Mouse (Mus musculus): ENCODE data around the gene Tmem80.

Tmem80 gene

DNA sequence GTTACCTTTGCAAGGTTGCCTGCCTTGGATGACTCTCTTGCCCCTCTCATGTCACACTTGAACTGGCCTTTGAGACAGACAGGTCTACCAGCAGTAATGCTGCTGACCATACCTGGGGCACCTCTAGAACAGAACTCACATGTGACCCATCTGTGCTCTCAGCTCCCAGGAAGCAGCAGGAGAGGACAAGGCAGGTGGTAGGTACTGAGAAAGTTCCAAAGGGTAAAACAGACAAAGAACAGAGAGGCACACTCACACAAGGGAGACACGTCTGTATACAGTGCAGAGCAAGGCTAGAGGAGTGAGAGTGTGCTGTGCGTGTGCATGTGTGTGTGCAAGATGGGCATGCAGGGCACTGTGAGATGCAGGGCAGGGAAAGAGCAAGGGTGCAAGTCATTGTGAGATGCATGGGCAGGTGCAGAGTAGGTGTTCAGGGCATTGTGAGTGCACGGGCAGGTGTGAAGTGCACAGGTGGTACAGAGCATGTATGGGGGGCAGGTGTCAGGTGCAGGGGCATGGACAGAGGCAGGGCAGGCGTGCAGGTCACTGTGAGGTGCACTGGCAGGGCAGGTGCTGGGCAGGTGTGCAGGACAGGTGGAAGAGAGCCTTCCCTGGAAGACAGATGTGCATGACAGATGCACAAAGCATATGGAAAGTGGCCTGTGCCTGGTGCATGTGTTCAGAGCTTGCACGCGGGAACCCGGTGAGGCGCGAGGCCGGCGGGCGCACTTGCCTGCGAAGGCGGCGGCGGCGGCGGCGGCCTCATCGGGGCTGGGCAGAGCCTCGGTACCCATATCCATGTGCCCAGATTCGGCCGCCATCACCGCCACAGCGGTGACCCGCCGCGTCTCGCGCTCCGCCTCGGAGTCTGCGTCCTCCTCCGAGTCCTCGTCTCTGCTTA, 743 bp upstream of the Tmem80 start:
- DNase-seq = peak in 1 of 2 experiments; percentile 38

DNA sequence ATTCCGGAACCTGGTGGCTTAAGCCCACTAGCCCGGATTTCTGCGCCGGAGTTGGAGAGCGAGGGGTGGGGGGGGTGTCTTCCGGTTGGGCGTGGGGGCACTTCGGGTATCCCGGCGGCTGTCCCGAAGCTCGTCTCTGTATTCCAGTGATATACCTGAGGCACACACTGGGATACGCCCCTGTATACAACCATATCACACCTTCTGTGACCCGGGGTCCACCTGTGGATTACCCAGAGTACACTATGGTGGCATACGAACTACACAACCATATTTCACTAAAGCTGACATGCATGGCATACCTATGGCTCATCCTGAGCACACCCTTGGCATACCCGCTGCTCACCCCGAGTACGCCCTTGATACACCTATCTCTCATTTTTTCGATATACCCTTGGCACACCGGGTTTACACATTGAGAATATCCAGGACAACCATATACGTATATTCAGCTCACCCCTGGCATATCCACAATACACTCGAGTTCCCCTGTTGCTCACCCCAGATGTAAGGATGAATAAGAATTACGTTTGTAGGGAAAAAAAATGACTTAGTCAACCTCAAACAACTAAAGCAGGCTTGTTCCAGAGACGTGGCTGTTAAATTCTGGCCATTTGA, 943 bp downstream of the Tmem80 start:
- no peak for DNase-seq

DNA sequence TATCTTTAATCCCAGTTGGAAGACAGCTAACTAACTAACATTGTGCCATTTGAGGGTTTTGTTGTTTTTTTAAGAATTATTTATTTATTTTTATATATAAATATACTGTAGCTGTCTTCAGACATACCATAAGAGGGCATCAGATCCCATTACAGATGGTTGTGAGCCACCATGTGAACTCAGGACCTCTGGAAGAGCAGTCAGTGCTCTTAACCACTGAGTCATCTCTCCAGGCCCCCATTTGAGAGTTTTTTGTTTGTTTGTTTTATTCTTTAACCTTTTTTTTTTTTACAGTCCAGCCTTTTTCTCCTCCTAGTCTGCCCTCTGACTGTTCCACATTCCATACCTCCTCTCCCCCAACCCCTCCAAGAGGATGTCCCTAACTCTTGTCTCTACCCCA, 3.2 kb downstream of the Tmem80 start:
- DNase-seq = no peak

DNA sequence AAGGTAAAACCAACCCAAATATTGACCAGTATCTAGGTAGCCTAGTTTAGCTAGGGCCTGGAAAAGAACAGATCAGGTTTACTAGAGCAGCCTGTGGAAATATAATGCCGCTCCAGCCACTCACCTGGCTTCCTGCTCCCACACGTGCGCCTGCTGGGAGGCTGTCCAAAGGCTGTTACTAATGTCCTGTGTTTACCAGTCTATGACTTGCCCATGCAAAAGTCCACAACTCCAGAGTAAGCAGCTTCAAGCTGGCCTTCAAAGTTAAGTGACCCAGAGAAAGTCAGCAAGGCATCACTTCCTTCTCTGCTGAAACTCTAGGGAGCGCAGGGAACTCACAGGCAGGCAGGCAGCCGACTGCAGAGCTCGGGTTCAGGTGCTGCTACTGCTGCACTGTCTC, 4.5 kb downstream of the Tmem80 start:
- DNase-seq = no peak

DNA sequence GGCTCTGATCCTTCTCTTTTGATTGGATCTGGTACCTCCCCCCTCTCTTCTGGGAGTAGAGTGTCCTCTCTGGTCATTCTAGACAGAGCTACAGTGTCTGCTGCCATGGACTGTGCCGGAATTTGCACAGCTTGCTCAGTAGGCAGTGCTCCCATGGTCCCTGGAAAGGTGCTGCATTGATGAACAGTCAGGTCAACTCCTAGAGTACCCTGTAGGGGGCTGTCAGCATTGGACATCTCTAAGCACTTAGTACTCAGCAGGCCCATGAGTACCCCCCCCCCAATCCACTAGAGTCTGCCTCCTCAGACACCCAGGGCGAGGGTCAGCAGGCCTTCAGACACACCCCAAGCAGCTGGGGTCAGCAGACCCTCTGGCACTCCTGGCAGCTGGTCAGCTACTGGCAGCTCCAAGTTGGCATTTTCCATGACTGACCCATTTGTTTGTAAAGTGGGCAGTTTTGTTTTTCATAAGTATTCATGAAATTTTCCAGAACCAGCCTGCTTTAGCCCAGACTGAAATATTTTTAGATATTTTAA, 7.6 kb downstream of the Tmem80 start:
- DNase-seq = peak; percentile 48 to 52

DNA sequence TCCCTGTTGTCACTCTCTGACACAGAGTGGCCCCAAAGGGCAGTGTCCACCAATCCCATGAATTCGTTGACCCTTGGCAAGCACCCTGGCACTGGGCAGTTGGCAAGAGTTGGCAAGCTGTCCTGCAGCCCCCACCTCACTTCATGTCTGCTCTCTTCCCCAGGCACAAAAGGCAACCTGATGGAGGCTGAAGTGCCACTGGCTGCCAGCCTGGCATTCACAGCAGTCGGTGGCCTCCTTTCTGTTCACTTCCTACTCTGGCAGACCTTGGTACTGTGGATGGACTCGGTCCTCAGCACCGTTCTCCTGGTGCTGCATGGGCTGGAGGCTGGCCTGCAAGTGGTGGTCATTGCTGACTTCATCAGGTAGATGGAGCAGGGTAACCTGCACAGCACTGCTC, 8.1 kb downstream of the Tmem80 start:
- peak; percentile 71 to 73 for DNase-seq

DNA sequence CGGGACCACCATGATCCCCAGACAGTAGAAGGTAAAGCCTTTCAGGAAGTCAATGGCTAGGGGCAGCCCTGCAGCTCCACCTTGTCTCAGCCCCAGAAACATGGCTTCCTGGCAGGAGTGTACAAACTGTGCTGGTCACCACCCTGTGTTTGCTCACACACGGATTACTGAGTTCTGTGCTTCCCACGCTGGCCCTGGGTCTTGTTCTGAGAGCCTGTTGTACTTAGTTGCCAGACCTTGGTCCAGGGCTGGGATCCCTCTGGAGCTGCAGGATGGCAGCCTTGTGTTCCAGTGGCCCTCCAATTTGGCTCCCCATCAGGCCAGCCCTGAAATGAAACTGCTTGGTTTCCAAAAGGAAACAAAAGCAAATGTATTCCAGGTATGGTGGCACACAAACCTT, 8.8 kb downstream of the Tmem80 start:
- peak in 1 of 2 experiments; percentile 24 for DNase-seq

DNA sequence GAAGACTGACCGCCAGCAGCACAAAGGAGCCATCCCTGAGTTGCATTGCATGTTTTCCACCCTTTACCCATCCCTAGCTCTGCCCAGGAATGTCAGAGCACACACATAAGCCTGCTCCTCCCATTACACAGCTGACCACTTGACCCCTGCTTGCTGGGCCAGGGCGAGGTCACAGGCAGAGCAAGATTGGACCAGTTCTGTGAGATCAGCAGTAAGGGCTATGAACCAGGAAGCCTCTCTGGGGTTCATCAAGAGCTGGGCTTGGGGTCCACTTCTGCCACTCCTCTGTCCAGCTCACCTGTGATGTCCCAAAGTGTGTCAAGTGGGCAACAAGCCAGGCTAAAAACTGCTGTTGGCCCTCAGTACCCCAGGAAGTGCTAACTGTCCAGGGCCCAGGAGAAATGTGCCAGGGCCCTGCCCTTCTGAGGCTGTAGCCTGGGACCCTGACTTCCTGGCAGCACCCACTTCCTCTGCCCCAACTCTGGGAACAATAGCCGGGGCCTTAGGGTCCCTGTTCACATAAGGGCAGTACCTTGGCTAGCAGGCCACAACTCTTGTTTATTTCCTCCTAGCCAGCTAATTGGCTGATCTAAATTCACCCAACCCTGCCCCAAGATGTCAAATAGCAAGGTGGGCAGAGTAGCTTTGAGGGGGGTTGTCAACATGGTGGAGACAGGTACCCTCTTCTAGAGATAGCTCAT, 10.3 kb downstream of the Tmem80 start:
- peak in 1 of 2 experiments; percentile 27 for DNase-seq

DNA sequence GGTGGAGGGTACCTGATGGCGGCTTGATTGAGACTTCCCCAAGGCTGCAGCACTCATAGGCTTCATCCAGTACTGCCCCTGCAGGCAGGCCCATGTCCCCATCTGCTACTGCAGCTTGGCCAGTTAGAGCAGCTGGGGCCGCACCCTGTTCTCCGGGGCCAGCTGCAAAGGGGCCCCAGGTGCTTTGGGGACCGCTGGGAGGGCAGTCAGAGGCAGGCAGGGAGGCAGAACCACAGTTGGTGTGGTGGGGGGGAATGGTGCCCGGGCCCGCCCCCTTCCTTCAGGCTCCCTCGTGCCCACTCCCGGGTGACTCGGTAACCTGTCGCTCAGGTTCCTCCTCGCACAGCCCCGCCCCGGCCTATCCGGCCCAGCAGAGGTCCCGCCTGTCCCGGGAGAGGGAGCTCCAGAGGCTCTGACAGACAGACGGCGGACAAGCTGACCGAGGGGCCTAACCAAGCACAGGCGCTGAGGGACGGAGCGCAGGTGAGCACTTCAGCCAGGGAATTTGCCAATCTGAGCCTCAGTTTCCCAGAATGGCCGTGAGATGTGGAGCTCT, 11.1 kb downstream of the Tmem80 start, which contains the start of gene Eps8l2:
Gene Eps8l2 (plus strand): TSS at position 305 of the 556 bp plus-strand sequence.
- no peak for DNase-seq

DNA sequence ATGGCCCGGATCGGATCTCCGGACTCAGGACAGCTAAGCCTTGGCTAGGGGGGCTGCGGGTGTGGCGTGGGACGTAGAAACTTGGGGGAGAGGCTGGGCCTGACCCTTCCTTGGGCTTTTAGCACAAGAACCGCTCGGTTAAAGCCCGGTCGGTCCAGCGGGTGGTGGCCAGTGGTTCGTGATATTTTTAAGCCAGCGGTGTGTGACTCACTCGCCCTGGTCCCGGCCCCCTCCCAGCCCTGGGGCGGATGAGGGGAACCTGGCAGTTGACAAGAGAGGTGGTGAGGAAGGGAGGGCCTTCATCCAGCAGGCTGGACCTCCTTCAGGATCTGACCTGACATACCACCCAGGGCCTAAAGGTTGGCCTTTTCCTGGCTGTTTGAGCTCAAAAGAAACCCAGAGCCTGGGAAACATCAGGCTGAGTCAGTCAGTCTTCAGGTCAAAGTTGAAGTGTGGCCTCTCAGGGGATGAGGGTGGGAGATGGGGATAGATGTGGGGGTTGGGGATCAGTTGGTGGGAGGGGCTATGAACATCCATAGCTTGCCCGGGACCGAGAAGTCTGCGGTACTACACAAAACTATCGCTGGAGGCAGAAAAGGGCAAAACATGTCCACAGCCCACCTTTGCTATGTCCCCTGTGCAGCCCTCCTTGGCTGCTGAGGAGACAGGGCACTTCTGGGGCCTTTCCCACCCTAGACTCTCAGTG, 11.8 kb downstream of the Tmem80 start:
- DNase-seq = no peak

DNA sequence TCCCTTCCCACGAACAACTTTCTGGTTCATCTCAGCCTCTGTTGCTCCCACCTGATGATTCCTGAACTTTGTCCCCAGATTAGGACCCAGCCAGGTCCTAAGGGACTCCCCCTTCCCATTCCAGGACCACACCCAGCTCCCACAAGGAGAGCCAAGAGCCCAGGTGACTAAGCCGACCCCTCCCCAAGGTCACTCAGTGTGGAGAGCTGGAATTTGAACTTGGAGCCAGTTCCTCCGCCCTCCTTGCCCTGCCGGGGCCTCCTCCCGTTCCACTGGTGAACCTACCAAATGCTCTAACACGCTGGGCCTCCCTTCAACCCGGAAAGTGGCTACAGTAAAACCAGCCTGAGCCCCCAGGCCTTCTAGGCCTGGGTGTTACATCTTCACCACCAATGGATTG, 12.5 kb downstream of the Tmem80 start:
- no peak for DNase-seq

DNA sequence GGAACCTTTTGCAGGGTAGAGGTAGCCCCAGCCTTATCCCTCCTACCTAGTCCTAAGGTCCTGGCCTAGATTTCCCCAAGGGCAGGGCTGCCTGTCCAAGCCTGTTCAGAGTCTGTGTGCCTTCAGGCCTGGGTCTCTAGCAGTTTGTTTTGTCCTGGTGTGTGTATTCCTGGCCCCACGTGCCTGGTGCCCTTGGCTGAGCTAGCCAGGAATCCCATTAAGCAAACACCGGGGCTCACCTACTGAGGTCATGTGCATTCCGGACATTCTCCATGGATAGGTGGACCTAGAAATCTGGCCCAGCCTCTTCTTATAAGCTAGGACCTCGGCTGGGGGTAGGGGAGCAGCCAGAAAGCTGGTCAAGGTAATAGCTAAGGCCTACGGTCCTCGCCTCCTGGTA, 12.9 kb downstream of the Tmem80 start:
- DNase-seq = no peak

DNA sequence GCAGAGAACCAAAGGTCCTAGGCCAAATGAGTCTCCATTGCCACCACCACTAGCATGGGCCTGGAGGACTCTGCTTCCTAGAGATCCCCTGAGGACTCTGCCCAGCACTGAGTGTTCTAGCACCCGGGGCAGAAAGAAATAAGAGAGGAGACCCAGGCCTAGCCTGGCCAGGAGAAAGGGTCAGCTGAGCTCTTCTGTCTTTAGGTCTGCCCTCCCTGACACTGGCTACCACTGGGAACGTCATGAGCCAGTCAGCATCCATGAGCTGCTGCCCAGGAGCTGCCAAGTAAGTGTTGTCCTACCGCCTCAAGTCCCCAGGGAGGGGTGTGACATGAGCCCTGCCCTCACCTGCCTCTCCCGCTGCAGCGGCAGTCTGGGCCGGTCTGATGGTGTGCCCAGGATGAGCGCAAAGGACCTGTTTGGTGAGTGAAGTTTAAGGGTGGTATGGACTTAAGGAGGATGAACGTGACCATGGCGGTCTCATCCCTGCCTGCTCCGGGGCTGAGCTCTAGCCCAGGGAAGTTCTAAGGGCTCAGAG, 14.2 kb downstream of the Tmem80 start:
- DNase-seq = no peak

DNA sequence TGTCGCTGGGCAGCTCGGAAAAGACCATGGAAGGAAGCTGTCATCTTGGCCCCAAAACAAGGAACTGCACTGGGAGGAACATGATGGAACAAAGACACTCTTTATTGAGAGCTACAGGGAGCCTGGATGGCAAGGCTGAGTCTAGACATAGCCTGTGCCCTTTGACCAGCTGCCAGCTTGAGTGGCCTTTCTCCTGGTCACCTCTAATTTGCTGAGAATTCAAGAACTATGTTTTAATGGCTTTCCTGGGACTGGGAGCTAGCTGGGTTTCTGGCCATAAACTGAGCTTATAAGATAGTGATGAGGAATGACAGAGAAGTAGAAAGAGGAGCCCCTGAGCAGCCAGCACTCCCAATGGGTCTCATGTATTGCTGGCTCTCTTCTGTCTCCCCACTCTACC, 15.7 kb downstream of the Tmem80 start:
- DNase-seq = no peak

DNA sequence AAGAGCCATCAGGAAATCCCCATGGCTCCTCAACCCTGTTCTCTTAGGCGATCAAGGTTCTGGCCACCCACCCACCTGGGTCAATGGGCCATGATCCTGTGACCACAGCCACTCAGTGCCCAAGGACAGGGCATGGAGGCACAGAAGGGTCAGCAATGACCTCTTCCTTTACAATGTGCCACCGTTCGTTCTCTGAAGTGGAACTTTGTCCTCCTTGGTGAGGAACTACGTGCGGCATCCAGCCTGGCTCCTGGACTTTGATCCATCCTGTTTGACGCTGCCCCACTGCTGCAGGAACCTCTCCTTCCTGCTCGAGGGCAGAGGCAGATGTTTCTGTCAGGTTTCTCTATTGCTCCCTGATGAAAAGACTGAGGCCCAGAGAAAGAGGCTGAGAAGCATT, 16.2 kb downstream of the Tmem80 start:
- DNase-seq = no peak

DNA sequence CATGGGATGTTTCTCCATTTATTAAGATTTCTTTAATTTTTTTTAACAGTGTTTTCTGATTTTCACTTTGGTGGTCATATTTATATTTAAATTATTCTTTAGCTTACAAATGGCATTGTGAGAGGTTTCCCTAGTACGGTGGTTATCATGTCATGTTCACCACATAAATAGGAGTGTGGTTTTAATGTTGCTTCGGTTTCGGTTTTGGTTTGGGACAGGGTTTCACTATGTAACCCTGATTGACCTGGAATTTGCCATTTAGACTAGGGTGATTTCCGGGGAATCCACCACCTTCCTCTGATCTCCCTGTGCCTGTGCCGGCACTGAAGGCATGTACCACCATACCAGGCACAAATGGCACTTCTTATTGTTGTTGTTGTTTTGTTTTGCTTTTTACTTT, 17.2 kb downstream of the Tmem80 start:
- no peak for DNase-seq

DNA sequence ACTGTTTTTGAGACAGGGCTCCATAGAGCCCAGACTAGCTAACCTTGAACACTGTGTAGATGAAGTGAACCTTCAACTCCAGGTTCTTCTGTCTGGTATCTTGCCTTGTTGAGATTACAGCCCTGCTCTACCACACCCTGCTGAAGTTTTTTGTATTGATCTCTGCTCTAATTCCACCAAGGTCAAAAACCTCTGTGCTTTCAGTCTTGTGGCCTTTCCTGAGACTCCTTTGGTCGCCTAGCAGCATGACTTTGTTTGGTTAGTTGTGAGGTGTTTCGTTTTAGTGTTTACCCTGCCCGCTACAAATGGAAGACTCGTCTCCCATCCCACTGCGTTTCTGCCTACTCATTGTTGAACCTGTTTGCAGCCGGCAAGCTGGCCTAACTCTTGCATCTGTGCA, 23.5 kb downstream of the Tmem80 start:
- DNase-seq = no peak

DNA sequence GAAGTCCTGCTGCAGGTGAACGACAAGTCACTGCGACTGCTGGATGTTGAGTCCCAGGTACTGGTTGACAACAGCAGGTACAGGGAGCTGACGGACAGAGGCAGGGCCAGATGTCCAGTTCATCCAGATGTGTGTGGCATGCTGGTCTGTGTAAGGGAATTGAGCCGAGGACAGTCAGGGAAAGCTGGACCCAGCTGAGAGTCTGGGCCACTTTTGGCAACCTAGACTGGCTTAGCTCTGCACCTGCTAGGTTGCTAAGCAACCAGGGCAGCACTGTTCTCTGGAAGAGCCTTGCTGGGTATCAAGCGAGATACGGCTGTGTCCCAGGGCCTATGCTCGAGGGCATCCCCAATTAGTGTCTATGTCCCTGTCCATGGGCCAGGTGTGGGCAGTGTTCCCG, 27.5 kb downstream of the Tmem80 start:
- DNase-seq = peak; percentile 57 to 60

DNA sequence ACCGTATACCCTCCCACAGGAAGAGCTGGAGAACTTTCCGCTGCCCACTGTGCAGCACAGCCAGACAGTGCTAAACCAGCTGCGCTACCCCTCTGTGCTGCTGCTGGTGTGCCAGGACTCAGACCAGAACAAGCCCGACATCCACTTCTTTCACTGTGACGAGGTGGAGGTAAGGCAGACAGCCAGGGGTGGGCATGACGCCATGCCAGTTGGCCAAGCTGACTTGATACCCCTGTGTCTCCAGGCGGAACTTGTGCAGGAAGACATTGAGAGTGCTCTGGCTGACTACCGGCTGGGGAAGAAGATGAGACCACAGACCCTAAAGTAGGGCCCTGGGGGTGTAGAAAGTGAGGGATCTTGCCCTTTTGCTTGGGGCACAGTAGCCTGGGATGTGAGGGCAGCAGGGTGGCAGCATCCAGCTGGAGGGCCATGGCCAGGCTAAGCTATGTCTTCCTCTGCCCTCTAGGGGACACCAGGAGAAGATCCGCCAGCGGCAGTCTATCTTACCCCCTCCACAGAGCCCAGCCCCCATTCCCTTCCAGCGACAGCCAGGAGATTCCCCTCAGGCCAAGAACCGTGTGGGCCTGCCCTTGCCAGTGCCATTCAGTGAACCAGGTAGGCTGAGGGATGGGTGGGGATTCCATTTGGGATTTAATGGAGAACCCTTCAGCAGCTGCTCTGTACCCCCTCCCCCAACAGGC, 28.2 kb downstream of the Tmem80 start:
- peak; percentile 80 to 86 for DNase-seq

DNA sequence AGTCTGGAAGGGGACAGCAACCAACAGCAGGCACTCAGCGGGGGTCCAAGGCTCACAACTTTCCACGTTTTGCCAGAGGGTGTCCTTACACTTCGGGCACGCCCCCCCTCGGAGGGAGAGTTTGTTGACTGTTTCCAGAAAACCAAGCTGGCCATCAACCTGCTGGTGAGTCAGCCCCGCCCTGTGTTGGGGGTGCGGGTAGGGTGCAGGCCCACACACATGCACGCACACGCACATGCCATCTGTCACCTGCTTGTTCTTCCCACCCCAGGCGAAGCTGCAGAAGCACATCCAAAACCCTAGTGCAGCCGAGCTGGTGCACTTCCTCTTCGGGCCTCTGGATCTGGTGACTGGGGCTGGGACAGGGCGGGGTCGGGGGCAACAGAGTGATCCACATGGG, 29.4 kb downstream of the Tmem80 start:
- peak; percentile 47 to 69 for DNase-seq

DNA sequence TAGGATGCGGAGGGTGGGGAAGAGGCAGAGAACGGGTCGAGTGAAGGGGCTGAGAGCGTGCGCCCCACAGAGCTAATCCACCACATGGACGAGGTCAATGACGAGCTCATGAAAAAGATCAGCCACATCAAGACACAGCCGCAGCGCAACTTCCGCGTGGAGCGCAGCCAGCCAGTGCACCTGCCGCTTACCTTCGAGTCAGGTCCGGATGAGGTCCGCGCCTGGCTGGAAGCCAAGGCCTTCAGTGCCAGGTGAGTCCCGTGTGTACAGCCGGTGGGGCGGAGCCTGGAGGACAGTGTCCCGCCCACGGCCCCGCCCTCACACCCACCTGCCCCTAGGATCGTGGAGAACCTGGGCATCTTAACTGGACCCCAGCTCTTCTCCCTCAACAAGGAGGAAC, 34.0 kb downstream of the Tmem80 start:
- DNase-seq = peak; percentile 84 to 89

Data from cerebellum, postnatal 14 days (tissue).